Mouse (Mus musculus): ENCODE results near the gene Serpinb7. TPM values are rescaled to one million over a fixed set of nuclear protein-coding genes. Genes with fewer than 3 reads are reported as not detected.

Gene Serpinb7
- not detected for total RNA-seq (2021)
- long read RNA-seq, experiment 1: 0 reads
- long read RNA-seq, experiment 2: 0 reads

GRCm38 (mm10) chr1:107399355-107399754, at the start of gene Serpinb7:
Gene Serpinb7 (plus strand): TSS chr1:107399655.
- DNase-seq: no peak
- intact Hi-C loops (cut with DNase I; ENCODE audit: low total_unique reads): no loop called here

DNA sequence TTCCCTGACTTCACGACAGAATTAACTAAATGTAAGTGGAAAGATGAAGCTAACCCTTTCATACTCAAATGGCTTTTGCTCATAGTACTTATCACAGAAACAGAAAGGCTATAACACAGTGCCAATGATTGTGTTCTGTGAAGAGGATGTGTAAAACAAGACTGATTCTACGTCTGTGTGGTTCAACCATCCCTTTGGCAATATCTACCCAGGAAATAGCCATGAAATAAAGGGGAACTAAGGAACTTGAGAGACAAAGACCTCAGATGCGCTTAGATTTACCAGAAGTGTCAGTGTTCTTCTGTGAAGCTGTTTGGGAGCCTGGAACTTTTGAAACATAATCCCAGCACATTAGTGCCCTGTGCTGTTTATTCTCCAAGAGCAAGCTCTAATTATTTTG, 49.1 kb upstream of the Serpinb7 start:
- intact Hi-C loops (cut with DNase I; ENCODE audit: low total_unique reads): no loop called here
- no peak for DNase-seq

DNA sequence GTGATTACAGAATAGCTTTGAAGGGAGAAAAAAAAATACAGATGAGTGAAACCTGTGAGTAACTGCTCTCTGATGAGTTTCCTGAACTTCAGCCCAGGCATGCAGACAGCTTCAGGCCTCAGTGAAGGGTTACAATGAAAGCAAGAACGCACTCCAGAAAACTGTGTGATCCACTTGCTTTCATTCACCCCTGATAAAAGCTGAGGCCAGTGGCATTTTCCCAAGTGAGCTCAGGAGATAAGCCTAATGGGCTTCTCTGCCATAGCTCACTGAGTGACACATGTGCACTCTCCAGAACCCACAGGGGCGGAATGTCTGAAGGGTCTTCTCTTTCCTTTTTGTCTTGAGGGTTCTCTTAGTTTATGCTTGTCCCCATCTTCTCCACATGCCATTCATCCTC, 48.3 kb upstream of the Serpinb7 start:
- DNase-seq: no peak
- intact Hi-C loops (cut with DNase I; ENCODE audit: low total_unique reads): no loop called here

GRCm38 (mm10) chr1:107353046-107353445, 46.4 kb upstream of the Serpinb7 start:
- intact Hi-C loops (cut with DNase I; ENCODE audit: low total_unique reads): no loop called here
- DNase-seq: no peak

DNA sequence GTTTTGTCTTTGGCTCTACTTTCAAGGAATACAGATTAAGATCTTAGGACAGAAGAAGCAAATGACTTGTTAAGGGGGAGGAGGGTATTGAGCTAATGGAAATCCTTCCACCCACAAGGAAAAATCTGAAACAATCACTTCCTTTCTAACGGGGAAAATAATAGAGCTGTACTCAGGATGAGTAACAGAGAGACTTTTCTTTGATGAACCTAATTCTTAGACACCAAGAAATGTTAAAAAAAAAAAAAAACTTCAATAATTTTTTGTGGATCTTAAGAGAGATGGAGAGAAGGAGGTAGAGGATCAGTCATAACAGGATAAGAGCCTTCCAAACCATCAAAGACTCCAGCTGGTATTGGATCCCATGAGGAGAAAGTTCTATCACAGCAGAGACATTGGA, 38.6 kb upstream of the Serpinb7 start, which contains the start of gene Serpinb11:
TSS of gene Serpinb11 (plus strand) at position 301 of the 400 bp plus-strand sequence.
- intact Hi-C loops (cut with DNase I; ENCODE audit: low total_unique reads): no loop called here
- no peak for DNase-seq

DNA sequence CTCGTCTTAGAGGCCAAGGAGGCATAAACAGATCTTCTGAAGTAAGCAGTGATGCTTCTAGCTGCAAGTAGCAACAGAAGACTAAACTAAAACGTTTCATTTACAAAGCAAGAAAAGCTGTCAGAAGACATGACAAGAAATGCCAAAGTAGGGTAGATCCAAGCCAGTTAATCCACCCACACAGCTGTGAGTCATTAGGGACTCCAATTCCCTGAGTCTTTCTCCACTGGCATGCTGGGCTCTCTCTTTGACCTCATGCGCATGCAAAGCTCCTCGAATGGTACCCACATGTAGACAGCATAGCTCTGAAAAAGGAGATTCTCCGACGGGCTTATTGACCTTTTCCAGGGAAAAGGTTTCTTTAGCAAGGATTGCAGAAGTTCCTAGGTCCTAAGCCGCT, 33.5 kb upstream of the Serpinb7 start:
- intact Hi-C loops (cut with DNase I; ENCODE audit: low total_unique reads): no loop called here
- DNase-seq: no peak

GRCm38 (mm10) chr1:107368944-107369343, 30.5 kb upstream of the Serpinb7 start:
- DNase-seq: no peak
- intact Hi-C loops (cut with DNase I; ENCODE audit: low total_unique reads): no loop called here

DNA sequence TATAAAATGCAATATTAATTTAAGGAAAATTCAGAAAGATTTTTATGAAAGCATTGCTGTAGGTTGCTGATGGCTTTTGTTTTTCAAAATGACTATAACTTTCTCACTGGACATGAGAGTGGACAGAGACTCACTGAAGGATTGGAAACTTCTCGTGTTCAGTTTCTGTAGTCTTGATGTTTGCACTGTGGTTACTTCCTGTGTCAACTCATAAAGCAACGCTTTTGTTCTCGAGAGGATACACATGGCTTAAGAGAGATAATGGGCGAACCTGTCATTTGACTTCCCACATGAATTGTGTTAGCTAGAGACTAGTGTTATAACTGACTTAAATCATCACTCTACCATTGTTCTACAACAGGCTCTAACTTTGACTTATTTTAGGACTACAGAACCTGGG, 22.5 kb upstream of the Serpinb7 start:
- intact Hi-C loops (cut with DNase I; ENCODE audit: low total_unique reads): no loop called here
- DNase-seq: no peak

- DNase-seq: no peak
- intact Hi-C loops (cut with DNase I; ENCODE audit: low total_unique reads): no loop called here
Observed at GRCm38 (mm10) chr1:107378368-107378767, 21.1 kb upstream of the Serpinb7 start.

DNA sequence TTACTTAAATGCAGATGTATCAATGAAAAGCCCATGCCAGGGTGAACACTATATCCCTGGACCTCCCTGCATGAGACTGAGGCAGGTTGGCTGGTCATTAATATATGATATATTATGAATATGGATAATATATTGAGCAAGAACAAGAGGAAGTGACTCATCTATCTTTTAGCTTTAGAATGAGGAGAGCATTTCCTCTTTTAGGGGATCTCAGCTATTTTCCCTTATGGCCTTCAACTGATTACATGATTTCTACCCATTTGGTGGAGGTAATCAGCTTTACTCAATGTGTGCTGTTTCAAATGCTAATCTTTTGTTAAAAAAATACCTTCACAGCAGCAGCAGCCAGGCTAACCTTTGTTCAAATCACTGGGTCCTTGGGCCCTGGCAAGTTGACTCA, 18.0 kb upstream of the Serpinb7 start:
- no peak for DNase-seq
- intact Hi-C loops (cut with DNase I; ENCODE audit: low total_unique reads): no loop called here

DNA sequence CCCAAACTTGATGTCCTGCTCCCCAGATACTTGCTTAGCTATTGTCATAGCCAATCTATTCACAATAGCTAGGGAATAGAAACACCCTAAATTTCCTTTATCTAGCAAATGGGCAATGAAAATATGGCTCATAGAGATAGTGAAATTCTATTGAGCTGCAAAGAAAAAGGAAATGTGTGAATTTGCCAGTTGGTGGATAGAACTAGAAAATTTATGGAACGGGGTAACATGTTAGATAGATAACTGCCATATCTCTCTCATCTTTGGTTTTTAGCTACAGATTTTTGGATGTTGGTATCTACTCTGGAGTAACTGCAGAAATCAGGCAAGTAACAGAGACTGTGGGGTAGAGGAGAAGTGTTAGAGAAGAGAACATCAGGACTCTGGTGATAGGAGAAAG, 17.1 kb upstream of the Serpinb7 start:
- intact Hi-C loops (cut with DNase I; ENCODE audit: low total_unique reads): no loop called here
- DNase-seq: no peak

- no peak for DNase-seq
- intact Hi-C loops (cut with DNase I; ENCODE audit: low total_unique reads): no loop called here
Observed at GRCm38 (mm10) chr1:107384532-107384931, 14.9 kb upstream of the Serpinb7 start.

- intact Hi-C loops (cut with DNase I; ENCODE audit: low total_unique reads): no loop called here
- no peak for DNase-seq
Observed at GRCm38 (mm10) chr1:107389753-107390152, 9.7 kb upstream of the Serpinb7 start.

DNA sequence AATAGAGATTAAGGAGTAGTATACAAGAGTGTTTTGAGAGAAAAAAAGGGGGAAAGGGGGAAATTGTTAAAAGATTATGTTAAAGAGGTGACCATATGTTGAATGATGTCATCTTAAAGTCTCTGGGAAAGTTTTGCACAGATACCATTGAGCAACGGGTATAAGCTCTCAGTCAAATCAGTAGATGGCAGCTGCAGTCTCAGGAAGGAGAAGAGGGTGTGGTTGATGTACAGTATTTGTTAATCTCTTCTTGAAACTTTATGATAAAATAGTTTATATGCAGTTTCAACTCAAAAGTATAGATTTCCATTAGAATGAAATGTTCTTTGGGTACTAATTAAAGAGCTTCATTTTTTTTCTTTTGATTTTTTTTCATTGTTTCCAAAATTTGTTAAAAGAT, 2.0 kb upstream of the Serpinb7 start:
- intact Hi-C loops (cut with DNase I; ENCODE audit: low total_unique reads): no loop called here

GRCm38 (mm10) chr1:107402082-107402481, 2.6 kb downstream of the Serpinb7 start:
- intact Hi-C loops (cut with DNase I; ENCODE audit: low total_unique reads): no loop called here
- DNase-seq: no peak

More for the DNA sequence above, 2.0 kb upstream of the Serpinb7 start:
- DNase-seq: no peak

- DNase-seq: no peak
- intact Hi-C loops (cut with DNase I; ENCODE audit: low total_unique reads): no loop called here
Observed at GRCm38 (mm10) chr1:107414650-107415049, 15.2 kb downstream of the Serpinb7 start.

GRCm38 (mm10) chr1:107422487-107422886, 23.0 kb downstream of the Serpinb7 start:
- DNase-seq: no peak
- intact Hi-C loops (cut with DNase I; ENCODE audit: low total_unique reads): no loop called here

- intact Hi-C loops (cut with DNase I; ENCODE audit: low total_unique reads): no loop called here
- no peak for DNase-seq
Observed at GRCm38 (mm10) chr1:107431253-107431652, 31.8 kb downstream of the Serpinb7 start.

- intact Hi-C loops (cut with DNase I; ENCODE audit: low total_unique reads): no loop called here
- DNase-seq: no peak
Observed at GRCm38 (mm10) chr1:107435528-107435927, 36.1 kb downstream of the Serpinb7 start.

DNA sequence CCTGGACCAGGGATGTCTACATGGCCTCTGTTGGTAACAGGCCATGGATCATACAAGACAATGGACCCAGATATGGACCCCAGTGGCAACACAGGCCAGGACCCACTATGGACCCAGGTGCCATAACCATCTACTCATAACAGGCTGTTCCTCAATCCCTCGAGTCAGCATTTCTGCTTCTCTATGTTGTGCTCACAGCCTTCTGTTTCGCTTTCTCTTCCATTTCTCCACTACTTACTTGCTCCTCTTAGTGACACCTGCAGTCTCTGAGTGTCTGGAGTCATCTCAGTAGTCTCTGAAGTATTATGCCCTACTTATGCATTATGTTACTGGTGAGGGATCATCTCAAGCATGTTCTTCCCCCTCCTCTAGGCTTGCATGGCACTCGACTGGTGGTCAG, 40.0 kb downstream of the Serpinb7 start:
- intact Hi-C loops (cut with DNase I; ENCODE audit: low total_unique reads): no loop called here
- no peak for DNase-seq

DNA sequence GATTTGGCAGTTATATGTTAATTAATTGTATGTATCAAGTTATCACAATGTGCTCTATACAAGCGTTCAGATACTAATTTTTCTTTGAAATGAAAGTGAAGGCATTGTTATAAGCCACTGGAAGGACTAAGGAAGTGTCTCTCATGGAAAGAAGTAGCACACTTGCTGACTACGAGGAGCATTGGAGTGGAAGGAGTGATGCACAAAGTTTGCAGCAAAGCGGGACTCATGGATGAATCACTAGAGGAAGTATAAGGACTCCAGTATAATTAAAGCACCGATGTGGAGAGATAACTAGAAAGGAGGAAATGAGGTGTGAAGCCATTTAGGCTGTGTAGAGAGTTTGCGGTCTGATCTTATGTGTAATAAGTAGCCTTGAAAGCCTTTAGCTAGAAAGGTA, 45.9 kb downstream of the Serpinb7 start:
- intact Hi-C loops (cut with DNase I; ENCODE audit: low total_unique reads): no loop called here
- no peak for DNase-seq

DNA sequence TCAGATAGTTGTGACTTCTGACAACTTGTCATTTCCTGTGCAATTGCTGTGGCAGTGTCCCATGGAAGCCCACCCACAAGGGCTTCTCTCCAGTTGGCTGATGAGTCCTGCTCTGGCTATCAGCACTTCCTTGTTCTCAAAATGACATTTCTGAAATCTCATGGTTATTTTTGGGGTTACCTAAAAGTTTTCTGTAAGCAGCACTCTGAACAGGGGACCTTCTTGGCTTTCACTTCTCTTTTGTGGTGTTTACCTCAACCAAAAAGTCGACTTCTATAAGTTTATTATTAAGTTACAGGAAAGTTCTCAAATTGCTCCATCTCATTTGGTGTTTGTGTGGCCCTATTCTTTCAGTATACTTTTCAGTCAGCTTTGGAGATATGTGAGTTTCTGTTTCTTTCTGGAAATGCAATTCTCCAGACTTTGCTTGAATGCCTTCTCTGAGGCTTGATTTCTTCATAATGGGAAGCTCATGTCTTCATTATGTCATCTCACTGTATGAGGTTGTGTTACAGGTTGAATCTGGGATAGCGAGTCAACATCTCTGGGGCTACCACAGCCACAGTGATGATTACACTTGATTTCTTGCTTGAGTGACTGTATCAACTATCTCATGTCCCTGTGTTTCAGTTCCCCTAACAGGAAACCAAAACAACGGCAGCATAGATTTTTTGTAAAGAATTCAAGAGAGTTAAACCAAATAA, 47.9 kb downstream of the Serpinb7 start:
- intact Hi-C loops (cut with DNase I; ENCODE audit: low total_unique reads): no loop called here
- DNase-seq: no peak
